Mouse (Mus musculus) spleen, postnatal 10 days (tissue): ENCODE measurements at regions not wholly inside any gene's neighbourhood (a gene's known extent, or its start where the extent isn't known, plus 50 kb on each side); places are given as distances from the start of the nearest gene placed in this dataset.

Source experiments
- DNase-seq, 2 experiments: peaks; one replicate each; pipeline ENCODE4 v3.0.0; 2021 to 2022; ENCODE audit warnings: low spot score in 2 of 2

DNA sequence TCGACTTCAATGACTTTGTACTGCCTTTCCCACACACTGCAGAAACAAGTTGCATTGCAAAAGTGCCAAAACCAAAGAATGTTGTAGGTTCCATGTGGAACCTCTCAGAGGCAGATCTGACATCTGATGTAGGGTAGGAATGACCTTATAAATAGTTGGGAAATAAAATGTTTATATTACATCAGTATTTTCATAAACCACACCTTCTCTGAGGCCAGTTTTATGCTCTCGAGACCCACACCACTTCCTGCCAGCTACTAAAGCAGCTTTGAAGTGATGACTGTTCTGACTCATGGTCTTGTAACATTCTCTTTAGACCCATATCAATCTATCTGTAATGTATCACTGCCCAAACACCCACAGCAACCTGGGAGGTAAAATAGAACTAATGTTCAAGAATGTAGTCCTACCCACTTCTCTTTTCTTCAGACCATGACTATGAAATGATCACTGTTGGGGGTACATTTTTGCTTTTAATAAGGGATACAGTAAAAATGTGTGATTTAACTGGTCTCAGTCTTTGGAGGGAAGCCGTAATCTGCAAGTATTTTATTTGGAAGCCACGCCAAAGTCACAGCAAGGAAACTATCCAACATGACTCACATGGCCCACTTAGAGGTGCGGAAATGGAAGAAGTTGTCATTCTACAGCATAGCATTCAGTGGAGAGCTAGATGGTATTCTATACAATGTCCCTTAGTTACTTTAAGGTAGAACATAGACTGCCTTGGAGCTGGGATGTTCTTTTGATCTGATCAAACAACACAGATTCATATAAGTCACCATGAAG, 199.4 kb downstream of the Snx13 start:
- no peak for DNase-seq

DNA sequence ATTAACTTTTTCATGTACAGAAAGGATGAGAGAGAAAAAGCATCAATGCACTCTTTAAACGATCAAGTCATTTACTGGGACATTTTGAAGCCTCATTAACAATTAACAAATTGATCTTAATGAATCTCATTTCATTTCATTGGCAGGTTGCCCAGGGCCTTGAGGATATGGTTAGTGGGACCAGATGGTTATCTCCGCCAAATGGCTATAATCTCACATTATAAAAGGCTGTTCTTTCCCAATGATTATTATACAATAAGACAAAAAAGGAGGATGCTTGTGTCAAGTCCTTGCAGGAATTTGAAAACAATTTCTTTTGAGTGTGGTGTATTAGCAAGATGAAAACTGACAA, 185.3 kb downstream of the Snx13 start:
- DNase-seq: no peak

DNA sequence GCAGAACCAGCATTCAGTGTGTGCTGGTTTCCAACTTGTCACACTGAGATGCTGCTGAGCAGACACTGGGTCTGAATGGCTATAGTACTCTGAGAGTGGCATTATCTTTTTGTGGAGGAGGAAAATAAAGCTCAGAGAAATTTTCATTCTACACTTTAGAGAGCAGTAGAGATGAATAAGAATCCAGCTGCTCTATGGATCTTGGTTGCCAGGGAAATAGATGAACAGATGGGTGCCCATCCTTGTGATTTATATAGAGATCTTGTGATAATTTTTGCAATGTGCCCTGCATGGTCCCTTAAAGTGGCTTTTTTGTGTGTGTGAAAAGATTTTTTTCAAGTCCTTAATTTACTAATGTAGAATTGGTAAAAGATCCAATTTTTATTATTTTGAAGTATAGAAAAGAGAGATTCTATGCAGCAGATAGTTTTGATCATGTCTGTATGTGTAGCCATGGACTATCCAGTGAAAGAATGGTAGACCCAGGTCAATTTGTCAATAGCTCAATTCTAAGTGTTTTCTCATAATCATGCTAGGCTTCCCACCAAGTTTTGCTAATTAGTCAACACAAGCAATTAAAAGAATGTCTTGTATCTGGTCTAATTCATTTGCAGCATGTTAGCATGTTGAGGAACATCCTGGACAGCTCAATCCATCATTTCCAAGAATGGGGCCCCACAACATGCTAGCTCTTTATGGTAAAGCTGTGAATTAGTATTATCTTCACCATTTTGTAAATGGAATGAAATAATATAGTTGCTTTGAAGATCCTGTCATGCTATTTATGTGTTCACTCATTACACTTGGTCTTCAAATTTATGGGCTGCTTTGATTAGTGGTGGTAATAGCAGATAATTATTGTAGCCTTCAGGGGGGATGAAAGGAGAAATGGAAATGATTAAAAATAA, 184.7 kb downstream of the Snx13 start:
- DNase-seq: no peak

DNA sequence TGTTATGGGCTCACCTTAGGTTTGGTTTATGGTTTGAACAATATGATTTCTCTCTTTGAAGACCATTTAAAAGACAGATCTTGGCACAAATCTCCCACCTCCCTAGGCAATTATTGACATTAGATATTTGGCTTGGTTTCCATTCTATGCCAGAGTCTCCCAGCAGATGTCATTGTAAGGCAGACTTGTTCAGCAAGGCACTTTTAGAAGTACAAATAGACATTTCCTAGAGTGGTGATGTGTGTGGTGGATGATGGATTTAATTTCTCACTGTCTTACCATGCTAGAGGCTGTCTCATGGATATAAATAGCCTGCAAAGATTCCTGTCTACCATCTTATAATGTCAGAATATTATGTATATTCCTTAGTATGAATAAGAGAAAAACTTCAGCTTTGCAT, 173.4 kb downstream of the Snx13 start:
- DNase-seq: no peak

DNA sequence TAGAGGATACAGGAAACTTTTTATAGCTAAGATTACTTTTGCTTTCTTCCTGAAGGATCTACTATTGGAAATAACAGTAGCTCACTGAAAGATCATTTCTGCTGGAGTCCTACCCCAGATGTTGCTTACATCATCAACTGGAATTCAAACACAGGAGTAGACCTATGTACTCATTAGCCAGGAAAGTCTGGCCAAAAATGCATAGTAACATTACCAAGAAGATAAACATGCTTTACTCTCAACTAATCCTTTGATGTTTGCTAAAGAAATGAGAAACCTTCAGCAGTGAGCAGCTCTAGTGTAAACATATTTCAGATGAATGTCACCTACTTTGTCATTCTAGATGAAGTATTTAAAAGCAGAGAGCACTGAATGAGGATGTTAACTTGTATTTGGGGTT, 173.0 kb downstream of the Snx13 start:
- DNase-seq: no peak

DNA sequence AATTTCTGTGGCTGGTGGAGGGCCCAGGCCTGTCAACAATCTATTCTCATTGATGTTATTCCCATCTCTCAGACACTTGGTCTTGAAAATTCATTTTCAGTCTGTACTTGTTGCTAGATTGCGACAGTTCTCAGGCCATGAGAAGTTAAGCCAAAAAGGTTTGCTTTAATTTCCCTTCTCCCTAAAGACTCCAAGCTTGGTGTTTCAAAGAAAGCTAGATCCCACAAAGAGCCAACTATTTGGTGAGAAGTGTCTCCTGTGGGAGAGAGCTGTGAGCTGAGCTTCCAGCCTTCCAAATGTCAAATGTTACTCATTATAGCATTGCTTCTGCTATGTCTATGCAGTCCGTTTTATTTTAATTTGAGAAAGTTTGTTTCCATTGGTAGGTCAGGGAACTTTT, 169.7 kb downstream of the Snx13 start:
- no peak for DNase-seq

DNA sequence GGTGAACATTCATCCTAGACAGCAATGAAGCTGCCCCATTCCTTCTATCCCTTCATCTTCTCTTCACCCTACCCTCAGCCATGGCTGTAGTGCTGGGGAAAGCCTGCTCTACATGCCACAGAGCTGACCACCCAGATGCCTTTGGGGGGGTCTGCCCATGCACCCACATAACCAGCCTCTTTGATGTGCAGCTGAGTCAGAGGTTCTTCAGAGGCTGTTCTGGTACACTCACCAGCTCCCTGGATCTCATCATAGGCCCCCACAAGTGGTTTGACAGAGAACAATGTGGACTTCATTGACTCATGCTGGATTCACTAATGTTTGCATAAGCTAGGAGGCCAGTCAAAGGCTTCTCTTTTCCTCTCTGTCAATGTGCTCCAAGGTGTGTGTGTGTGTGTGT, 162.4 kb downstream of the Snx13 start:
- DNase-seq: no peak

DNA sequence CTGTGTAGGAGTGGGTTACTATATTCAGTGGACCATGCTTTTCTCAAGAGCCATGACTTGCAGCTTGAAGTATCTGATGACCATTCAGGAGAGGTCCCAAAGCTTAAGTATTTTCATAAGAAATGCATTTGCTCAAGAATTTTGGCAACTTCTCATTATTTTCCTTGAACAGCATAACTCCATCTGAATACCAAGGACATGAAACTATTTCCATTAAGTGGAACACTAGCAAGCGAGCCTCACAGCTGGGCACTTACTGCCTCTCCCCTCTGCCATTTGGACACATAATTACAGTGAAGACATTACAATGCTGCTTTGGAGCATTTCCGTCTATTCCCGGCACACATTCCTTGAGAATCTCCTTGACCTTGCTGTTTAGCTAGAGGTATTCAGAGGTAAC, 160.6 kb downstream of the Snx13 start:
- no peak for DNase-seq

DNA sequence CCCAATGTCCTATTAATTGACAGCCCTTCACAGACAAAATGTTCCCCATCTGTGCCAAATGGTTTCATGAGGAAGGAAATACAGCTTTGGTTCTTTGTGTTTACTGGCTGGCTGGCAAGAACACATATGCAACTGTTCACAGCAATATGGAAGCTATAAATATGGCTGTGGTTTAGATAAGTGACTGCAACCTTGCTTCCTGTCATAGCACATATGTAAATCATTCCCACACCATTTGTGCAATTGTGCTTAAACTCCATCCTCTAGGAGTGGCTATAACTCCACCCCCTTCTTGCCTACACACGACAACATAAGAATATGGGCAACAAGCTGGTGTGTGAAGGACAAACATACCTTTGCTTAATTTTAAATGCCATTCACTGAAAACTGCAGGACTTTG, 156.4 kb downstream of the Snx13 start:
- no peak for DNase-seq

DNA sequence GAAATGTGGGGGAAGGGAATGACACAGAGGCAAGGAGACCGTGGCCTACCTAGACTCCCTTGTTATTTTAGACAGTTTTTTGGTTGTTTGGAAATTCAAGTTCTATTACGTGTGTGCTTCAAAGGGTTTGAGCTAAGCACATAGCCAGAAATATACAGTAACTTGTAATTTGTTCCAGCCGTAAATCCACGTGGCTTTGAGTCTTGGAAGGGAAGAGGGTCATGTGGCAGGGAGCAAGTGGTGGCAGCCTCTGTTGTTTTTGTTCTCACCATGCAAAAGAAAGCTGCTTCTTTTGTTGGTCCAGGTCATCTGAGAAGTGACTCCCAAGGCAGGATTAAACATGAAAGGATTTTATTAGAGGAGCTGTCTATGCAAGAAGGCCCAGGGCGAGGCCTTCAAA, 153.1 kb downstream of the Snx13 start:
- no peak for DNase-seq
